Comparison of ENCODE assay signal across 12 mouse cellular contexts in genomic region chr15:78710634-78711033, GRCm38 (mm10). TPM values are rescaled to one million over a fixed set of nuclear protein-coding genes. Genes with fewer than 3 reads are reported as not detected.
A peak's percentile ranks its signal among the peaks of the same experiment; 100 is the strongest.
DNase-seq lines count a peak whose midpoint lies in the region; ATAC-seq lines count a peak whose summit lies in the region.
"Had no signal": no experiment of that assay in that cellular context is flagged by ENCODE, and none has a peak within 500 bp of the region (broad histone marks: within the 10 kb centered on the region; RNA-seq: fewer than 3 reads in every experiment).

No protein-coding gene starts in this region.

- H3K36me3 ChIP-seq in midbrain, embryonic 14.5 days (ENCODE audit: control insufficient read depth, insufficient read depth, low read length): no peaks in the 10 kb centered on the region
- H3K36me3 ChIP-seq: liver, embryonic 15.5 days had no signal

- H3K4me1 ChIP-seq in midbrain, embryonic 14.5 days (ENCODE audit: control insufficient read depth, insufficient read depth, low read length): peaks cover 38% of the 10 kb centered on the region
- H3K4me1 ChIP-seq: liver, embryonic 15.5 days had no signal

- H3K4me2 ChIP-seq in midbrain, embryonic 14.5 days (ENCODE audit: low read length): peak overlapping the region; percentile 40
- H3K4me2 ChIP-seq: liver, embryonic 15.5 days had no signal

- H3K27ac ChIP-seq in midbrain, embryonic 14.5 days (replicated peaks; ENCODE audit: low read depth, low read length): peak overlapping the region; percentile 63
- H3K27ac ChIP-seq: liver, embryonic 15.5 days had no signal

- peaks cover 25% of the 10 kb centered on the region; the same call in 1 of the 2 replicates for H3K27me3 ChIP-seq in midbrain, embryonic 14.5 days (ENCODE audit: control insufficient read depth, insufficient read depth, low read length)

- H3K9ac ChIP-seq in midbrain, embryonic 14.5 days (replicated peaks; ENCODE audit: low read length): peak overlapping the region; percentile 34; the same call in 1 of the 2 replicates
- H3K9ac ChIP-seq: liver, embryonic 15.5 days had no signal

- intact Hi-C loops in left cerebral cortex, postnatal 10 days (cut with DNase I): loop anchor here (5.0 kb wide), 1 partner anchor 38 kb away; no protein-coding TSS in a partner anchor

- DNase-seq in left cerebral cortex, postnatal 10 days (ENCODE audit: extremely low spot score in 1 of 2, low spot score in 2 of 2): peak; percentile 56 to 69
- DNase-seq in left cerebral cortex, adult 9 months (ENCODE audit: low spot score in 2 of 2): no peak
- DNase-seq in frontal cortex, postnatal 36 days (ENCODE audit: low spot score in 2 of 2): peak; percentile 64 to 71
- DNase-seq in midbrain, embryonic 14.5 days: peak; percentile 76
- DNase-seq in right cerebral cortex, postnatal 36 days (ENCODE audit: low spot score in 2 of 2): peak; percentile 55 to 72
- no peak for DNase-seq in thymus, postnatal 4 days
- DNase-seq in thymus, postnatal 10 days (ENCODE audit: low spot score in 2 of 2): no peak
- no peak for DNase-seq in urinary bladder, postnatal 14 days (ENCODE audit: low spot score)

- H3K4me3 ChIP-seq in midbrain, embryonic 14.5 days (replicated peaks; ENCODE audit: low read depth, low read length): no peak overlapping the region
- H3K4me3 ChIP-seq: liver, embryonic 15.5 days had no signal

- no peaks in the 10 kb centered on the region for H3K9me3 ChIP-seq in midbrain, embryonic 14.5 days (ENCODE audit: control insufficient read depth, low read length)
- H3K9me3 ChIP-seq: liver, embryonic 15.5 days had no signal

- 20% methylated on average over 6 of the region's 6 CpGs for WGBS in midbrain, embryonic 14.5 days

- ATAC-seq in midbrain, embryonic 14.5 days (ENCODE audit: low FRiP score, low TSS enrichment): peak; percentile 46; the same call in 1 of the 2 replicates
- ATAC-seq: intestine, postnatal 0 days had no signal

RNA-seq across cellular contexts. Expression of gene Elfn2, which starts 7.9 kb away (rescaled TPM):
- 100 to 1,000 TPM in 1 of 2 experiments, 10 to 100 TPM in 1; 92.2 to 116 TPM for total RNA-seq in left cerebral cortex, postnatal 10 days (2021)
- polyA plus RNA-seq in midbrain, embryonic 14.5 days (2014; fragmentation: Nextera tagmentation; extraction: Ambion mirVana): 4.0 and 8.1 TPM in 2 replicates
- total RNA-seq: CH12.LX had no signal
- polyA plus RNA-seq: heart, embryonic 14.5 days; liver, embryonic 15.5 days had no signal

Comparison
In these comparisons a context has a peak if more than half of its experiments do, and no peak if none do; other contexts are left out.
1. DNase-seq: peak in left cerebral cortex, postnatal 10 days (2 of 2), frontal cortex, postnatal 36 days (2 of 2), midbrain, embryonic 14.5 days (single experiment) and right cerebral cortex, postnatal 36 days (2 of 2); none in left cerebral cortex, adult 9 months (0 of 2), thymus, postnatal 4 days (single experiment), thymus, postnatal 10 days (0 of 2) and urinary bladder, postnatal 14 days (single experiment).